ENCODE assay signal across 30 mouse cellular contexts in genomic region chr6:113994176-113994575, GRCm38 (mm10). TPM values are rescaled to one million over a fixed set of nuclear protein-coding genes. Genes with fewer than 3 reads are reported as not detected.
"Had no signal": no experiment of that assay in that cellular context is flagged by ENCODE, and none has a peak within 500 bp of the region (broad histone marks: within the 10 kb centered on the region; RNA-seq: fewer than 3 reads in every experiment).

No protein-coding gene starts in this region.

- H3K9me3 ChIP-seq: heart, embryonic 15.5 days; hindbrain, embryonic 15.5 days; kidney, embryonic 15.5 days; limb, embryonic 10.5 days; limb, embryonic 12.5 days; liver, embryonic 13.5 days; liver, embryonic 15.5 days had no signal

- H3K27ac ChIP-seq: heart, adult 2 months; heart, embryonic 13.5 days; heart, embryonic 15.5 days; hindbrain, embryonic 13.5 days; hindbrain, embryonic 15.5 days; hindbrain, postnatal 0 days; kidney, embryonic 15.5 days; kidney, postnatal 0 days; limb, embryonic 10.5 days; limb, embryonic 12.5 days; liver, embryonic 13.5 days; liver, embryonic 15.5 days had no signal

- H3K27me3 ChIP-seq: heart, embryonic 13.5 days; heart, embryonic 15.5 days; hindbrain, embryonic 13.5 days; hindbrain, embryonic 15.5 days; kidney, embryonic 15.5 days; limb, embryonic 12.5 days; liver, embryonic 13.5 days; liver, embryonic 15.5 days had no signal

- H3K4me2 ChIP-seq: heart, embryonic 11.5 days; heart, embryonic 13.5 days; heart, embryonic 15.5 days; hindbrain, embryonic 13.5 days; hindbrain, embryonic 15.5 days; kidney, embryonic 15.5 days; limb, embryonic 12.5 days; liver, embryonic 11.5 days; liver, embryonic 13.5 days; liver, embryonic 15.5 days had no signal

- DNase-seq: gastrocnemius, postnatal 14 days; gastrocnemius, postnatal 36 days; heart, adult 11 months; heart, adult 2 months; heart, postnatal 14 days; heart, postnatal 36 days; kidney, adult 11 months; kidney, adult 2 months; kidney, adult 9 months; kidney, postnatal 14 days; kidney, postnatal 36 days; layer of hippocampus, adult 9-11 months; layer of hippocampus, postnatal 36 days; liver; liver, embryonic 13.5 days; liver, postnatal 0 days had no signal

- H3K9ac ChIP-seq: heart, embryonic 13.5 days; heart, embryonic 15.5 days; hindbrain, embryonic 13.5 days; hindbrain, embryonic 15.5 days; kidney, embryonic 15.5 days; limb, embryonic 12.5 days; liver, embryonic 13.5 days; liver, embryonic 15.5 days; liver, postnatal 0 days had no signal

- H3K36me3 ChIP-seq: heart, embryonic 13.5 days; heart, embryonic 15.5 days; hindbrain, embryonic 13.5 days; hindbrain, embryonic 15.5 days; kidney, embryonic 15.5 days; limb, embryonic 10.5 days; limb, embryonic 12.5 days; liver, embryonic 13.5 days; liver, embryonic 15.5 days had no signal

- H3K4me3 ChIP-seq: heart, adult 2 months; heart, embryonic 13.5 days; heart, embryonic 15.5 days; hindbrain, embryonic 13.5 days; hindbrain, embryonic 15.5 days; kidney, embryonic 15.5 days; limb, embryonic 10.5 days; limb, embryonic 12.5 days; liver, embryonic 13.5 days; liver, embryonic 15.5 days had no signal

- ATAC-seq: hindbrain, postnatal 0 days; intestine, embryonic 16.5 days; liver, postnatal 0 days had no signal

- H3K4me1 ChIP-seq: heart, embryonic 13.5 days; heart, embryonic 15.5 days; kidney, embryonic 15.5 days; limb, embryonic 12.5 days; liver, embryonic 13.5 days; liver, embryonic 15.5 days had no signal

RNA-seq across cellular contexts. Expression of gene Atp2b2, which starts 48.2 kb away (rescaled TPM):
- total RNA-seq: hematopoietic stem cell, adult 5-6 weeks had no signal
